Mouse (Mus musculus): ENCODE measurements around the gene Arglu1. TPM values are rescaled to one million over a fixed set of nuclear protein-coding genes. Genes with fewer than 3 reads are reported as not detected.

The Arglu1 gene
- total and polyA plus RNA-seq, 2 experiments from 2014 or later, result 71.9 to 158 TPM

DNA sequence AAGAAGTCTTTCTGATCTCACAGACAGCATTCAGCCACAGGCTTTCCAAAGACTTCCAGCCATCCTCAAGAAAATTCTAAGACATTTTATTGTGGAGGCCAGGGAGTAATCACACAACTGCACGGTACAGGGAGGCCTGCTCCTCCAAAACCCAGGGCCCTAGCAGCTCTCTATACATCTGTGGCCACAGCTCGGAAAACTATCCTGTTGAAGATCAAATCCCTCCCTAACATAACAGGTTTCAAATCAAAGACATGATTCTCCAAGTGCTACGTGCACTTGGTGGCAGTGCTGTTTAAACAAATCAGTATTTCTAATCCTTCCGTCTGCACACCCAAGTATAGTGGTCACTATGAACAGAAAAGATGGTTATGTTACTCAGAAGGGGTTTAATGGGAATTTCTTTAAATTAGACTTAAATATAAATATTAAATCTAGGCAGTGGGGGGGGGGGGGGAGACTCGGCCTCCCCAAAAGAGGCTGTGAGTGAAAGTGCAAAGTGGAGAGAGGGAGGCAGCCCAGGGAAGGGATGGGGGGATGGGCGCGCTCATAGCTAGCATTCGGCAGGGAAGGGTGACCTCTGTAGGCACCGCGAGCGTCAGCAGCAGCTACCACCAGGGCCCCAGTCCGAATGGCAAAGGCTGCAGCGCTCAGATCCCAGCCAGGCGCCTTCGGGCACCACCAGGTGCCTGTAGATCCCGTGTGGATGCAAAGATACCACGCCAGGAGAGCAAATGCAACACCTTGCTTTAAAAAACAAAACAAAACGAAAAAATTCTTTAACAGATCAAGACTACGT, 31.7 kb downstream of the Arglu1 start:
- peak; percentile 85 for TF ChIP-seq CTCF (IDR thresholded peaks at IDR 0.05; ENCODE audit: low read depth)
- peak overlapping the region; percentile 81 for H3K9ac ChIP-seq (replicated peaks; ENCODE audit: low read length)

GRCm38 (mm10) chr8:8657692-8658355, 32.5 kb downstream of the Arglu1 start:
- no peaks in the 10 kb centered on the region for H3K36me3 ChIP-seq (ENCODE audit: insufficient read depth, low read length)
- WGBS, result 19% methylated on average over 5 of the region's 5 CpGs
- peak overlapping the region; percentile 89 for H3K4me2 ChIP-seq (ENCODE audit: low read depth, low read length)
- peaks cover 13% of the 10 kb centered on the region; the same call in 1 of the 2 replicates for H3K4me1 ChIP-seq (ENCODE audit: insufficient read depth, low read length)
- no peaks in the 10 kb centered on the region for H3K27me3 ChIP-seq (ENCODE audit: insufficient read depth, low read length)
- peak overlapping the region; percentile 46 for H3K9ac ChIP-seq (replicated peaks; ENCODE audit: low read length)
- ATAC-seq (no peak), DNase-seq (ENCODE audit: low spot score) (no peak)
- TF ChIP-seq CTCF (IDR thresholded peaks at IDR 0.05; ENCODE audit: low read depth), result no peak
- H3K27ac ChIP-seq, result peak overlapping the region; percentile 64; the same call in 1 of the 2 replicates
- no peaks in the 10 kb centered on the region for H3K9me3 ChIP-seq (ENCODE audit: low read length)
- H3K4me3 ChIP-seq (ENCODE audit: low read length), result peak overlapping the region; percentile 89

More for the DNA sequence above, 31.7 kb downstream of the Arglu1 start:
- Histone ChIP-seq H3K4me3 (ENCODE audit: low read length) (peak overlapping the region; percentile 89), H3K4me1 (ENCODE audit: insufficient read depth, low read length) (peaks cover 10% of the 10 kb centered on the region; the same call in 1 of the 2 replicates), H3K9me3 (ENCODE audit: low read length) (no peaks in the 10 kb centered on the region), H3K4me2 (ENCODE audit: low read depth, low read length) (peak overlapping the region; percentile 89), H3K27me3 (ENCODE audit: insufficient read depth, low read length) (no peaks in the 10 kb centered on the region), H3K36me3 (ENCODE audit: insufficient read depth, low read length) (no peaks in the 10 kb centered on the region), H3K27ac (peak overlapping the region; percentile 64; the same call in 1 of the 2 replicates)
- DNase-seq (ENCODE audit: low spot score) (peak; percentile 93), ATAC-seq (peak; percentile 54)
- WGBS, result 2% methylated on average over 19 of the region's 19 CpGs

- no peak for TF ChIP-seq CTCF (IDR thresholded peaks at IDR 0.05; ENCODE audit: low read depth)
- ATAC-seq (no peak), DNase-seq (ENCODE audit: low spot score) (peak; percentile 54)
- Histone ChIP-seq H3K9ac (replicated peaks; ENCODE audit: low read length) (peak overlapping the region; percentile 46), H3K4me1 (ENCODE audit: insufficient read depth, low read length) (peaks cover 13% of the 10 kb centered on the region; the same call in 1 of the 2 replicates), H3K4me3 (ENCODE audit: low read length) (peak overlapping the region; percentile 89), H3K27ac (peak overlapping the region; percentile 54; the same call in 1 of the 2 replicates), H3K4me2 (ENCODE audit: low read depth, low read length) (peak overlapping the region; percentile 89), H3K9me3 (ENCODE audit: low read length) (no peaks in the 10 kb centered on the region), H3K27me3 (ENCODE audit: insufficient read depth, low read length) (no peaks in the 10 kb centered on the region), H3K36me3 (ENCODE audit: insufficient read depth, low read length) (no peaks in the 10 kb centered on the region)
- 18% methylated on average over 14 of the region's 14 CpGs for WGBS
These were observed 33.5 kb downstream of the Arglu1 start for GRCm38 (mm10) chr8:8656578-8657441.

- Histone ChIP-seq H3K4me3 (ENCODE audit: low read length) (peak overlapping the region; percentile 89), H3K36me3 (ENCODE audit: insufficient read depth, low read length) (no peaks in the 10 kb centered on the region), H3K27me3 (ENCODE audit: insufficient read depth, low read length) (no peaks in the 10 kb centered on the region), H3K9ac (replicated peaks; ENCODE audit: low read length) (peak overlapping the region; percentile 31), H3K4me2 (ENCODE audit: low read depth, low read length) (peak overlapping the region; percentile 89), H3K27ac (peak overlapping the region; percentile 54), H3K4me1 (ENCODE audit: insufficient read depth, low read length) (peaks cover 15% of the 10 kb centered on the region; the same call in 1 of the 2 replicates), H3K9me3 (ENCODE audit: low read length) (no peaks in the 10 kb centered on the region)
- DNase-seq (ENCODE audit: low spot score) (peak; percentile 50), ATAC-seq (no peak)
- TF ChIP-seq CTCF (IDR thresholded peaks at IDR 0.05; ENCODE audit: low read depth), result no peak
- 18% methylated on average over 24 of the region's 24 CpGs for WGBS
These were observed 34.7 kb downstream of the Arglu1 start for GRCm38 (mm10) chr8:8655346-8656340.

DNA sequence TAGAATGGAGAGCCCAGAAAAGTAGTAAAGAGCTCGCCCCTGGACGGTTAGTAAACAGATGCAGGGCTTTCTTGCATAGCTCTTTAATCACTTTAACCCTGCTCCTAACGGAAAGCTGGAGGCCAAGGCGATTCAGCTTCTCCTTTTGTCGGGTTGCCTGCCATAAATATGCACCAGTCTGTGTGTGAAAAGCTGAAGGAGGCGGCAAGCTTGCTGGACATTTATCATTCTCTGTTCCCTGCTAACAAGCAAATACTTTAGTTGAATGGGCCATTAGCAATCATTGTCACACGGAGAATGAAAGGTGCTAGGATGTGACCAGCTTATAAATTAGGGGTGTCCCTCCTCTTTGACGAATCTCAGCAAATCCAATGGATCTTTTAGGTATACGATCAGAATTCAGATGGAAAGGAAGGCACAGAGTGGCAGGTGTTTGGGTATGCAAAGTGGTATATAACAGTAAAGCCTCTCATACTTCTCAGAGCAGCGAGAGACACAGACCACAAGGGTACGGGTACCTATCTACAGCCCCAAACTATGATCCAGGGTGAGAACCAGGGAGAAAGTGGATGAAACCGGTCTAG, 36.3 kb downstream of the Arglu1 start:
- peaks cover 17% of the 10 kb centered on the region for H3K4me1 ChIP-seq (ENCODE audit: insufficient read depth, low read length)
- no peak overlapping the region for H3K9ac ChIP-seq (replicated peaks; ENCODE audit: low read length)
- H3K4me3 ChIP-seq (ENCODE audit: low read length), result no peak overlapping the region
- 21% methylated on average over 12 of the region's 12 CpGs for WGBS
- TF ChIP-seq CTCF (IDR thresholded peaks at IDR 0.05; ENCODE audit: low read depth), result no peak
- peak overlapping the region; percentile 17; the same call in 1 of the 2 replicates for H3K27ac ChIP-seq
- H3K36me3 ChIP-seq (ENCODE audit: insufficient read depth, low read length), result no peaks in the 10 kb centered on the region
- no peaks in the 10 kb centered on the region for H3K27me3 ChIP-seq (ENCODE audit: insufficient read depth, low read length)
- ATAC-seq (no peak), DNase-seq (ENCODE audit: low spot score) (peak; percentile 37)
- no peaks in the 10 kb centered on the region for H3K9me3 ChIP-seq (ENCODE audit: low read length)
- H3K4me2 ChIP-seq (ENCODE audit: low read depth, low read length), result peak overlapping the region; percentile 89
